Mouse (Mus musculus) CH12.LX (cell line): ENCODE measurements around the gene Fmo6. TPM values are rescaled to one million over a fixed set of nuclear protein-coding genes. Genes with fewer than 3 reads are reported as not detected.

ENCODE experiments used
- DNase-seq: peaks from one replicate; pipeline ENCODE4 v3.0.0-alpha.2; 2013; ENCODE audit errors: extremely low read depth
- H3K27ac ChIP-seq: 2 replicates; pipeline ENCODE4 v1.5.1; 2012; ENCODE audit warnings: low read depth, mild to moderate bottlenecking, control low read depth, moderate library complexity; ENCODE audit not compliant: insufficient read depth
- H3K27me3 ChIP-seq: replicated peaks from 2 replicates; pipeline ENCODE3; 2012; ENCODE audit warnings: inconsistent platforms
- H3K36me3 ChIP-seq, 2 experiments: replicated peaks in 1 of 2; 2 replicates each; pipeline versions ENCODE3 to v1.6.1; 2012; ENCODE audit warnings: inconsistent platforms in 1 of 2, low read length in 1 of 2, mild to moderate bottlenecking in 1 of 2, mixed read lengths in 1 of 2, moderate library complexity in 1 of 2; ENCODE audit not compliant: control insufficient read depth in 1 of 2, insufficient read depth in 1 of 2
- H3K4me1 ChIP-seq, 2 experiments: 2 replicates each; pipeline ENCODE4 v1.6.1; 2012; ENCODE audit warnings: inconsistent platforms in 1 of 2, moderate library complexity in 1 of 2; ENCODE audit not compliant: insufficient read depth in 2 of 2, control insufficient read depth in 1 of 2
- H3K4me2 ChIP-seq: 2 replicates; pipeline ENCODE4 v1.6.1; 2012; ENCODE audit warnings: low read depth, mild to moderate bottlenecking, control low read depth; ENCODE audit not compliant: poor library complexity, insufficient read depth, severe bottlenecking
- H3K4me3 ChIP-seq, 3 experiments: fragments of 150-350 bp in 1 of 3; sonication (generic) in 1 of 3; replicated peaks in 1 of 3; 2 replicates each; pipeline versions ENCODE3 to v1.5.1; 2011 to 2012; ENCODE audit warnings: low read depth in 2 of 3, low read length in 2 of 3, mild to moderate bottlenecking in 2 of 3, moderate library complexity in 2 of 3, control low read depth in 1 of 3, improper control_type of control experiment in 1 of 3, inconsistent platforms in 1 of 3, mixed read lengths in 1 of 3; ENCODE audit not compliant: poor library complexity in 1 of 3
- H3K79me2 ChIP-seq: replicated peaks from 2 replicates; pipeline ENCODE4 v1.6.1; 2012; ENCODE audit warnings: mild to moderate bottlenecking, moderate library complexity; ENCODE audit not compliant: control insufficient read depth, poor library complexity, insufficient read depth, severe bottlenecking; ENCODE audit errors: extremely low read depth
- H3K9ac ChIP-seq: 2 replicates; pipeline ENCODE4 v1.6.1; 2012; ENCODE audit warnings: low read depth, mild to moderate bottlenecking, control low read depth, moderate library complexity; ENCODE audit not compliant: insufficient read depth
- H3K9me3 ChIP-seq: replicated peaks from 2 replicates; pipeline ENCODE3; 2012; ENCODE audit warnings: low read length, inconsistent platforms, mixed read lengths
- BHLHE40 ChIP-seq: IDR thresholded peaks from 2 replicates; pipeline ENCODE4 v1.6.1; 2011; ENCODE audit warnings: mild to moderate bottlenecking, low read depth, low read length, improper control_type of control experiment
- CTCF ChIP-seq, 2 experiments: IDR thresholded peaks in 1 of 2; conservative IDR thresholded peaks in 1 of 2; 2 replicates each; pipeline ENCODE4 v1.5.1; 2011 to 2012; ENCODE audit warnings: low read depth in 2 of 2, low read length in 2 of 2, improper control_type of control experiment in 1 of 2, inconsistent platforms in 1 of 2, mild to moderate bottlenecking in 1 of 2, moderate library complexity in 1 of 2
- E2F4 ChIP-seq: IDR thresholded peaks from 2 replicates; pipeline ENCODE4 v1.6.1; 2011; ENCODE audit warnings: low read depth, low read length, improper control_type of control experiment; ENCODE audit not compliant: insufficient replicate concordance
- ELF1 ChIP-seq: IDR thresholded peaks from 2 replicates; pipeline ENCODE4 v1.6.1; 2014; ENCODE audit warnings: low read depth, mild to moderate bottlenecking, inconsistent platforms, low read length, improper control_type of control experiment
- ETS1 ChIP-seq: conservative IDR thresholded peaks from 2 replicates; pipeline ENCODE4 v1.6.1; 2012; ENCODE audit warnings: low read depth, mild to moderate bottlenecking, inconsistent platforms, low read length, improper control_type of control experiment, moderate library complexity
- GABPA ChIP-seq: IDR thresholded peaks from 2 replicates; pipeline ENCODE4 v1.6.1; 2012; ENCODE audit warnings: low read depth, low read length, improper control_type of control experiment, inconsistent platforms; ENCODE audit not compliant: insufficient replicate concordance
- HCFC1 ChIP-seq: IDR thresholded peaks from 2 replicates; pipeline ENCODE4 v1.6.1; 2012; ENCODE audit warnings: low read depth, mild to moderate bottlenecking, inconsistent platforms, low read length, improper control_type of control experiment
- MAFK ChIP-seq: IDR thresholded peaks from 2 replicates; pipeline ENCODE4 v1.6.1; 2011; ENCODE audit warnings: low read length, improper control_type of control experiment; ENCODE audit not compliant: insufficient replicate concordance
- MAX ChIP-seq: IDR thresholded peaks from 2 replicates; pipeline ENCODE4 v1.6.1; 2011; ENCODE audit warnings: low read length, improper control_type of control experiment
- MAZ ChIP-seq: IDR thresholded peaks from 2 replicates; pipeline ENCODE4 v1.6.1; 2012; ENCODE audit warnings: low read depth, mild to moderate bottlenecking, inconsistent platforms, low read length, improper control_type of control experiment, moderate library complexity
- MXI1 ChIP-seq: IDR thresholded peaks from 2 replicates; pipeline ENCODE4 v1.6.1; 2011; ENCODE audit warnings: mild to moderate bottlenecking, low read depth, low read length, improper control_type of control experiment
- POLR2A ChIP-seq: IDR thresholded peaks from 2 replicates; pipeline ENCODE4 v1.6.1; 2011; ENCODE audit warnings: low read depth, mild to moderate bottlenecking, improper control_type of control experiment, low read length
- POLR2AphosphoS2 ChIP-seq: IDR thresholded peaks from 2 replicates; pipeline ENCODE4 v1.6.1; 2011; ENCODE audit warnings: low read depth, low read length, improper control_type of control experiment
- RCOR1 ChIP-seq: conservative IDR thresholded peaks from 2 replicates; pipeline ENCODE4 v1.6.1; 2012; ENCODE audit warnings: low read depth, mild to moderate bottlenecking, inconsistent platforms, low read length, improper control_type of control experiment
- SIN3A ChIP-seq: IDR thresholded peaks from 2 replicates; pipeline ENCODE4 v1.6.1; 2012; ENCODE audit warnings: low read length, improper control_type of control experiment, inconsistent platforms
- SMC3 ChIP-seq: IDR thresholded peaks from 2 replicates; pipeline ENCODE4 v1.6.1; 2011; ENCODE audit warnings: low read depth, low read length, improper control_type of control experiment
- ZC3H11A ChIP-seq: IDR thresholded peaks from 2 replicates; pipeline ENCODE4 v1.6.1; 2012; ENCODE audit warnings: low read depth, mild to moderate bottlenecking, inconsistent platforms, low read length, improper control_type of control experiment
- ZKSCAN1 ChIP-seq: IDR thresholded peaks from 2 replicates; pipeline ENCODE4 v1.6.1; 2012; ENCODE audit warnings: low read depth, inconsistent platforms, low read length, improper control_type of control experiment, borderline replicate concordance
- ZMIZ1 ChIP-seq: IDR thresholded peaks from 2 replicates; pipeline ENCODE4 v1.6.1; 2012; ENCODE audit warnings: low read depth, mild to moderate bottlenecking, inconsistent platforms, low read length, improper control_type of control experiment
- ZNF384 ChIP-seq: IDR thresholded peaks from 2 replicates; pipeline ENCODE4 v1.6.1; 2012; ENCODE audit warnings: low read depth, low read length, improper control_type of control experiment, inconsistent platforms
- dilution Hi-C: fragments of 300-500 bp; cut with MboI; formaldehyde crosslinking; loops from 2 replicates; pipeline ENCODE4 v1.14.3; 2020; ENCODE audit warnings: low sequenced_read_pairs; ENCODE audit not compliant: extremely low pct_unique_long_range_greater_than_20kb, extremely low pct_ligation_motif_present
- in situ Hi-C: fragments of 300-500 bp; cut with MboI; formaldehyde crosslinking; loops from 3 replicates; pipeline ENCODE4 v1.14.3; 2019; ENCODE audit warnings: low sequenced_read_pairs, low pct_ligation_motif_present, low pct_unique_long_range_greater_than_20kb, mixed read lengths
- polyA plus RNA-seq: library from polyadenylated mRNA; unstranded; fragments of >175 nt; gene quantifications from 2 replicates; pipeline ENCODE4 v1.2.1, GENCODE M21; 2012; ENCODE audit warnings: low read depth; ENCODE audit not compliant: insufficient read length
- total RNA-seq, 2 experiments: library from RNA; depleted of rRNA; stranded (reverse); fragments of 300-350 nt in 1 of 2; fragments of >200 nt in 1 of 2; gene quantifications; 2 replicates each; pipeline ENCODE4 v1.2.3; 2012 to 2014

Gene Fmo6
- total and polyA plus RNA-seq, 3 experiments, result not detected

- no peaks in the 10 kb centered on the region for H3K9me3 ChIP-seq
- H3K27ac ChIP-seq, result no peak overlapping the region
- no peaks in the 10 kb centered on the region for H3K79me2 ChIP-seq
- H3K4me3 ChIP-seq, result no peak overlapping the region
- no peaks in the 10 kb centered on the region for H3K36me3 ChIP-seq
- no peak overlapping the region for H3K9ac ChIP-seq
- H3K27me3 ChIP-seq, result no peaks in the 10 kb centered on the region
- peaks cover 2 to 4% of the 10 kb centered on the region in 2 experiments; a peak in 3 of 4 replicates for H3K4me1 ChIP-seq
- no peak for DNase-seq
- dilution Hi-C loops, result no loop called here
- H3K4me2 ChIP-seq, result no peak overlapping the region
- in situ Hi-C loops, result no loop called here
- TF ChIP-seq MXI1, result no peak
- TF ChIP-seq MAFK, result no peak
- TF ChIP-seq MAX, result no peak
- no peak for TF ChIP-seq ZKSCAN1
- TF ChIP-seq POLR2A, result no peak
- no peak for TF ChIP-seq HCFC1
- no peak for TF ChIP-seq BHLHE40
- TF ChIP-seq E2F4, result no peak
- TF ChIP-seq GABPA, result no peak
- no peak for TF ChIP-seq SMC3
- TF ChIP-seq MAZ, result no peak
- no peak for TF ChIP-seq POLR2AphosphoS2
- no peak for TF ChIP-seq ELF1
- TF ChIP-seq ZC3H11A, result no peak
- TF ChIP-seq CTCF (conservative IDR thresholded peaks at IDR 0.05 in 1 of 2, IDR thresholded peaks at IDR 0.05 in 1 of 2; ENCODE audit: low read depth in 2 of 2, low read length in 2 of 2), result no peak
- no peak for TF ChIP-seq ETS1
- TF ChIP-seq, all 38 proteins: peak for 0
Measured at GRCm38 (mm10) chr1:162938696-162939351, 1.5 kb upstream of the Fmo6 start.

DNA sequence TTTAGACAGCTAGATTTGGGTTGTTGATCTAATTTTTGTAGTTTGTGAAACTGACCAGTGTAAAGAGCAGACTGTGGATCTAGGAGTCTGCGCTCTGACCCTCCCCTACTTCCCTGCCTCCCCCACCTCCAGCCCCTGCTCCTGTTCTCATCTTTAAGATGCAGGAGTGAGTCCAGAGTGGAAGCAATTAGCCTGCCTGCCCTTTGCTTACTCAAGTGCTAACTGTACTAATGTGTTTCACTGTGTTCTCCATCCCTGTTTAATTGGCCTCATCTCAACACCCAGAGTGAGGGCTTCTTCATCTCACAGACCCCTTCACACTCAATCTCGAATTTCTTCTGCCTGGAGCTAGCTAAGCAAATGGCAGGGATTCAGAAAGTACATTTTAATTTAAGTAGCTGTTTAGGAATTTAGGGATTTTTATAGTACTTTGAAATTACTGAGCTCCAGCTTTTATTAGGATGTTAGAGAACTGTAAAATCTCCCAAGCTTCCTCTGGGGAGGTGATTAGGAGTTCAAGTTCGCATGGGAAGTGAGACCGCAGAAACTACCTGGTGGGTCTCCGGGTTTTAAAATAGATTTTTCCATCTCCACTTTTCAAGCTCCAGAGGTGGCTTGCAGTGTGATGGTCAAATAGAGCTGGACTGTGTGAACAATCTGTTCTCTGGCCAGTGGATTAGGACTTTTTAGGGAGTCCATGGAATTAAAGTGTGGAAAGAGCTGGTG lies 818 bp upstream of the Fmo6 start:
- dilution Hi-C loops, result no loop called here

More for the DNA sequence above, 818 bp upstream of the Fmo6 start:
- no peak for DNase-seq
- TF ChIP-seq ZNF384 (no peak), ZMIZ1 (no peak), SIN3A (no peak), RCOR1 (no peak), E2F4 (no peak)
- in situ Hi-C loops, result no loop called here
- no peaks in the 10 kb centered on the region for H3K27me3 ChIP-seq
- H3K4me1 ChIP-seq, result peaks cover 5 to 8% of the 10 kb centered on the region in 2 experiments; a peak in 3 of 4 replicates
- no peak overlapping the region for H3K4me3 ChIP-seq
- no peaks in the 10 kb centered on the region for H3K79me2 ChIP-seq
- H3K9me3 ChIP-seq, result no peaks in the 10 kb centered on the region
- no peaks in the 10 kb centered on the region for H3K36me3 ChIP-seq
- H3K9ac ChIP-seq, result no peak overlapping the region
- H3K27ac ChIP-seq, result no peak overlapping the region
- no peak overlapping the region for H3K4me2 ChIP-seq
